Mouse (Mus musculus): Measurements from ENCODE around the gene Ociad2.
A peak's percentile ranks its signal among the peaks of the same experiment; 100 is the strongest.

The Ociad2 gene

DNA sequence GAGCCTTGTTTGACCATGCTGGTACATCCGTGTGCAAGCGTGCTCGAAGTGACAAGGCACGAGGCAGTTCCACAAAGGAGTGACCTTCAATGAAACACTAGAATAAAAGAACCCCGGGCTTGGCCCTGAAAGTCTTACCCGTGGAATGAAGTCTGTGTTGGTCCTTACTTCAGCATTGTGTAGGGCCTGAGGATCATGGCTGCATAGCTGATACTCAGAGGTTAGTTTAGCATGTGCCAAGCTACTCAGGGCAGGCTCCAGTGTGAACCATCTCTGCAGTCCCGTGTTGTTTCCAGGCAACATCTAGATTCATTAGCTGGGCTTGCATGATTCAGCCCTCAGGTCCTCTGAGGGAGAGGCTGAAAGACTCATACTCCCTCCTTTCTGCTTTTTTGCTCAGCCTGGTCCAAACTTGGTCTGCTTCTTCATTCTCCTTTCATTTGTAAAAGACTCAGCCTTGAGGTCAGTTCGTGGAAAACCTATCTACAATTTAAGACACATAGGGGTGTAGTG lies at the start of gene Ociad2:
Ociad2 (minus strand) TSS at position 306 of the 513 bp plus-strand sequence.
- DNase-seq (ENCODE audit: low read depth) = peak; percentile 75

DNA sequence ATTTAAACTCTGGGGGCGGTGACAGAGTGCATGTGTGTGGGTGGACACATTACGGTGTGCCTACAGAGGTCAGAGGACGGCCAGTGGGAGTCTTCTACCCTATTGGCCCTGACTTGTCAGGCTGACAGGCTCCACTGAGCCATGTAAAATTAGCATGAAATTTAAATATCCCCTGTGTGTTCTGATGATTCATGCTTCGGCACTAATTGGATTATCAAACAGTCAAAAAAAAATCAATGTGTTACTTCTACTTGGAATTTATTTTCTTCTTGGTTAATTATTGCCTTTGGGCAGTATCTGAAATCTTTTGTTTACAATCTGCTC lies 42.8 kb upstream of the Ociad2 start:
- no peak for DNase-seq (ENCODE audit: low read depth)

DNA sequence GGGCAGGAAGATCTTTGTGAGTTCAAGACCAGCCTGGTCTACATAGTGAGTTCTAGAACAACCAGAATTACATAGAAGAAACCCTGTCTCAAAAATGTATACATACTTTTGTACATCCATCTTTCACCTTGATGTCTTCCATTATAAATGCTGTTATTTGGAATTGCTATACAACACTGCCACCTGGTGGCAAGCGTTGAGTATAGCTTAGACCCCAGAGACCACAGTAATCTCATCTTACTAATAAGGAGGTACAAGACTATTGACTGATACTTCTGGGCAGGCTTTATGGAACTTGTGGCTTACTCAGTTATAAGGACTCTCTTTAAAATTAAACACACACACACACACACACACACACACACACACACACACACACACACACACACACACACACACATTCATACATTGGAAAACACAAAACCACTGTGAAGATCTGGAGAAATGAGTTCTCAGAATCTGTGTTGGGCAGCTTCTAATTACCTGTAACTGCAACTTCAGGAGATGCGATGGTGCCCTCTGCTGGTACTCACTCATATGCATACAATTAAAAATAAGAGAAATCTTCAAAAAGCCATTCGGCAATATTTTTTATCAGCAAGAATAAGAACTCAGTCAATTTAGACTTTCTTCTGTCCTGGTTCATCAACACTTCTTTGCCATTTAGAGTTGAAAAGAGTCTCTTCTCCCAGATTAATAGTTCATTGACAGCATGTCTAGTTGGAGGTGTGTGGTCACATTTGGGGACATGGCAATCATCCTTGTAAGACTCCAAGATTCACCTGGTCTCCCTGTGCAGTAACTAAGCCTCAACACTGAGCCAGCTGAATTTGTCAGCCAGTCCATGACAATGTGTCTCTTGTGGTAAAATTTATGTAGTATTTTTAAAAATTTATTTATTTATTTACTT lies 42.2 kb upstream of the Ociad2 start:
- peak; percentile 90 for DNase-seq (ENCODE audit: low read depth)

DNA sequence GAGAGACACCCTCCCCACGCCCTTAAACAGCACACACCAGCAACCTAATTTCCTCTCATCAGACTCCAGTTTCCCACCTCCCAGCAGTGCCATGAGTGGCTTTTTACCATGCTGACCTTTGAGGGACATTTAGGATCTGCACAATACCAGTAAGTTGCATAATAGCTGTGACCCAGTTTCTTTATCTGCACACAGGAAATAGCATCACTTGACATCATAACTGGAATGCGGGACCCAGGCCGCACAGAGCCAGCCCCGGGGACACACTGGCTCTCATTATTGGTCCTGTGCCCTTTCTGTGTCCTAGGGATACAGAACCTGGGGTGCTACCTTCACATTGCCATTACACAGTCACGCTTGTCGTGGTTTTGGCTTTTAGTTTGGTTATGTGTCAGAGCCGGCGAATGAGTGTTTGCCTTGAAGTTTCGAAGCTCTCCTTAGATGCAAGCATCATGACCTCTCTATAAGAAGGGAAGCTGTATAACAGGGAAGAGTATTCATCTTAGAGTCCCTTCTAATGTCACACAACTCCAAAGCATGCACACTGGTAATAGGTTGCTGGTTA lies 41.2 kb upstream of the Ociad2 start:
- no peak for DNase-seq (ENCODE audit: low read depth)

DNA sequence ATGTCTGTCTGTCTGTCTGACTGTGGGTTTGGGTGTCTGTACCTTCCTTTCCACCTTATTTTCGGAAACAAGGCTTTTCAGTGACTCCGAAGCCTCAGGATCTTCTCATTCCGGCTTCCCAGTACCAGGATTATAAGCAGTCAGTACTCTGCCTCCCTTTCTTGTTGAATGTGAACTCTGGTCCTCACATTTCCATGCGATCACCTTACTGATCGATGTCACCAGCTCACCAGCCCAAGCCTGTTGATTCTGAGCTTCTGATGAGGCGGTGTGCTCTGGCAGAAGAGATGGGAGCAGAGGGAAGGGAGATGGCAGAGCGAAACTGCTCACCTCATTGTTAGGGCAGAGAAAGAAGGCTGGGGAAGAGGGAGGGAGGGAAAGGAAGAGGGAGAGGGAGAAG lies 40.7 kb upstream of the Ociad2 start:
- no peak for DNase-seq (ENCODE audit: low read depth)

DNA sequence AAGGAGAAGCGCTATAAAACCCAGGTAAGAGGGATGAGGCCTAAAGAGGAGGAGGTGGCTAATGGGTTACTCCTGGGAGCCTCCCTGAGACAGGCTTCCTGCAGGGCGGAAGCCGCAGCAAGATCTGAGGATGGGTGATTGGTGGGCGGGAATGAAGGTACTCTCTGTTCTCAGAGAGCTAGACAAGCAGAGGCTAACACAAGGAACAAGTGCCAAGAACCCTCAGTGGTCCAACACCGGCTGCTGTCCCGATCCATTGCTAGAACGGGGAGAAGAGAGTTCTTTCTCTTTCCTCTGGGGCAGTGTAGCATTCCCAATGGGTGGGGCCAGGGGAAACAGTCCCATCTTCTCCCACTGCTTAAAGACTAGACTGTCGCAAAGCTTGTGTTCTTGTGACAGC lies 40.0 kb upstream of the Ociad2 start:
- DNase-seq (ENCODE audit: low read depth) = no peak

DNA sequence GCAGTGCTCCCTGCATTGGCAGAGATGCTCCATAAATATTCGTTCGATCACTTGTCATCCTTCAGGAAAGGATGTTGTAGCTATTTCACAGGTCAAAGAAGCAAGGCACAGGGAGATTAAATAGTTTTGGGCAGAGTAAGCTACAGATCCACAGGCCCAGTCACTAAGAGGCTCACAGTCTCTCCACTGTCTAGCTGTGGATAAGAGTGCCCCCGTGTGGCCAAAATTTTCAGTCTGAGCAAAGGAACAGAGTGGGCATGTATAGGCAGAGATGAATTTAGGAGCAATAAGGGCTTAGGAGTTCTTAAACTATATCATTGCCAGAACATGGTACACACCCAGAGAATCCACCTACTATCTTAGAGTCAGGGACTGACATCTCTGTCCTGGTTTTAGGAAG lies 39.1 kb upstream of the Ociad2 start:
- peak; percentile 94 for DNase-seq (ENCODE audit: low read depth)

DNA sequence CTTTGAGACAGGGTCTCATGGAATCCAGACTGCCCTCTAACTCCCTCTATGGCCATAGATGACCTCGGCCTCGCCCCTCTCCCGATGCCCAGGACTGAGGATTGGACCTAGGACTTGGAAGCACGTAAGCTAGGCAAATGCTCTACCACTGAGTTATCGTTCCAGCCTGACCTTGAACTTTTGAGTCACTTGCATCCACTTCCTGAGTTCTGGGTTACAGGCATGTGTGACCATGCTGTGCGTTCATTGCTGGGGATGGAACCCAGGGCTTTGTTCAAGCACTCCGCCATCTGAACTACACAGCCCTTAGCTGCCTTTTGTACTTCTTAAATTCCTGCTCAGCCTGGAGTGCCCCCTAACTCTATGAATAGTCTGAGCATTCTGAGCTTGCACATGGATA lies 35.7 kb upstream of the Ociad2 start:
- no peak for DNase-seq (ENCODE audit: low read depth)

DNA sequence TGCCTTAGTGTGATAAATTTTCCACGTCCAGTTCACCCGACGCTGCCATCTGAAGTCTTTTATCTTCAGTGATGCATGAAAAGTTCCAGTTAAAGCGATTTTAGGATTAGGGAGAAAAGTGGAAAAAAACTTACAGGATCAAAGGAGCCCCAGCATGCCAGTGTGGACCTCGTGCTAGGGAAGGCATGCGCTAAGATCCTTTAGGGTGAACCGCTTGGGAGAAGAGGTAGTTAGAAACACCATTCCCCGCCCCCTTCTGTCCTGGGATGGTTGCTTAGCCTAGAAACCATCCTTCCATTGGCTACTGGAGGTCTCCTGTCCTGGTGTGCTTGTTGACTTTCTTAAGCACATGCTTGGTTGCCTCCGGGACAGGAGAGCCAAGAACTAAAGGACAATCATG lies 35.2 kb upstream of the Ociad2 start:
- no peak for DNase-seq (ENCODE audit: low read depth)

DNA sequence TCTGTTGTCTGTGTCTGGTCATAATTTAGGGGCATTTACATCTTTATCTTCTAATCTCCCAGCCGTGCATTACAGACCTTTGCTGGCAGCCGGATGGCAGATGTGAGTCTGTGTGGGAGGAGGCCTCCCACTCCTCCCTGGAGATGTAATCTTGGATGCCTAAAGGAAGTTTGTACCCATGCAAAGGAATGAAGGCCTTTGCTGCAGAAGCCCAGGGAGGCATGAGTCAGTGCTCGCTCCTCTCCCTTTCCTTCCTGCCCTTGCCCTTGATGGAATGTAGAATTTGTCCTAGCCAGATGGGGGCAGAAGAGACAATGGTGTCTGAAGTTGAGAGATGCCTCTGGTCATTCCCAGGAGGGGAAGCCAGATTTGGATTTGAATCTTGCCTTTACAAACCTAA lies 32.4 kb upstream of the Ociad2 start:
- peak; percentile 67 for DNase-seq (ENCODE audit: low read depth)

DNA sequence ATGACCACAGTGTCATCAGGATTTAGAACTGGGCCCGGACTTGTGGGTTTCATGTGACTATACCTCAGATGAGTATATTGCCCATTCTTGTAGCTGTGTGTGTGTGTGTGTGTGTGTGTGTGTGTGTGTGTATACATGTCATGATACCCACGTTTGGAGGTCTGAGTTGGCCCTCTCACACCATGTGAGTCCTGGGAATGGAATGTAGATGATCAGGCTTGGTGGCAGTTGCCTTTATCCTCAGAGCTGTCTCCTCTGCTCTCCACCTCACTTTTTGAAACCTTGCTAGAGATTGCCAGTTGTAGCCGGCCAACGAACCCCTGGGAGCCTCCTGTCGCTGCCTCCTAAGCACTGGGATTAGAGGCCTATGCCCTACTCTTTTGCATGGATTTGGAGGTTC lies 31.8 kb upstream of the Ociad2 start:
- peak; percentile 21 for DNase-seq (ENCODE audit: low read depth)

DNA sequence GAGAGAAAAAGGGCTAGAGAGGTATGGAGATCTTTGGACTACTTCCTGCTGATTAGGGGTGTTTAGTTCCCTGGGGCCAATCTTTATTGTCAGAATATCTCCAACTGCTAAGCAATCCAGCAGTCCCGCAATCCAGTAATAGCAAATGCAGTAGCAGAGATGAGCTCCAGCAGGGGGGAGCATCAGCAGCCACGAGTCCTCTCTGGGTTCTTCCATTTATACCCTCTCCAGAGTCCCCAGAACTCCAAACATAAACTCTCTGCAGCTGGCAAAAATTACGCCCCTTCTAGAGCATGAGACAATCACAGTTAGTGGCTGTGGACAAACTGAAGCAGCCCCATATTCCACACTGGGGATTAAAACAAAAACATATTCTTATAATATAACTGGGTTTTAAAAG lies 28.9 kb upstream of the Ociad2 start:
- no peak for DNase-seq (ENCODE audit: low read depth)

DNA sequence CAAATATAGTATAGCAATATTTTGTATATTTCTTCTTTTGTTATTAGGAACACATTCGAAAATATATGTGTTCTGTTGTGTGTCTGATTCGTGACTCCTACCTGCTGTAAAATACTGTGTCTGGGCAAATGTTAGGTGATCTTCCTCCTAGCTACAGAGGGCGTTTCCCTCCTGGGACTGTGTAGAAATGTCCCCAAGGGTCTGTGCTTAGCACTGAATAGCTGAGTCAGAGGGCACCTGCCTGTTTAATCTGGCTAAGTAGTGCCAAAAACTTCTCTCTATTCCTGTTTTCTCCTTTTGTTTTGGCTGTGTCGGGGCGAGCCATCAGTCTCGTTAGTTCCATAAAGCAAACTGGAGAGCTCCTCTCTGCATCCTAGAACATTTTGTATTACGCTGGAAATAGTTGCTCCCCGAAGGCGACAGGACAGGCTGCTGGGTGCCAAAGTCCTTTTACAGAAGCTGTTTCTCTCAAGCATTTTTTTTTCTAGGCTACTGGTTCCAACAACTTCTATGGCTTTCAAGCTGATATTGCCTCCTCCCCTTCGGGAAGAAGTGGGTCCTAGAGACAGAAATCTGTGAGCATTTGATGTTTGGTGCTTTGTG lies 28.1 kb upstream of the Ociad2 start:
- no peak for DNase-seq (ENCODE audit: low read depth)

DNA sequence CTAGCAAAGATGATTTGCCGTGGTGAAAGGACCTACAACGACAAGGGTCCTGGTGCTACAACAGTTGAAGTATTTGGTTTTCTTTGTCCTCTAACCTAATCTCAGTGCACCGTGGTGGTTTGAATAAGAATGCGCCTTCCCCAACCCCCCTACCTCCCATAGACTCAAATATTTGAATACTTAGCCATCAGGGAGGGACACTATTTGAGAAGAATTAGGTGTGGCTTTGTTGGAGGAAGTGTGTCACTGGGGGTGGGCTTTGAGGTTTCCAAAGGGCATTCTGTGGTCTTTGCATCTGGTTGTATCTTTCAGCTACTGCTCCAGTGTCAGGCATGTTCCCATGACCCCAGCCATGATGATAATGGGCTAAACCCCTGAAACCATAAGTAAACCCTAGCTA lies 27.1 kb upstream of the Ociad2 start:
- DNase-seq (ENCODE audit: low read depth) = no peak

DNA sequence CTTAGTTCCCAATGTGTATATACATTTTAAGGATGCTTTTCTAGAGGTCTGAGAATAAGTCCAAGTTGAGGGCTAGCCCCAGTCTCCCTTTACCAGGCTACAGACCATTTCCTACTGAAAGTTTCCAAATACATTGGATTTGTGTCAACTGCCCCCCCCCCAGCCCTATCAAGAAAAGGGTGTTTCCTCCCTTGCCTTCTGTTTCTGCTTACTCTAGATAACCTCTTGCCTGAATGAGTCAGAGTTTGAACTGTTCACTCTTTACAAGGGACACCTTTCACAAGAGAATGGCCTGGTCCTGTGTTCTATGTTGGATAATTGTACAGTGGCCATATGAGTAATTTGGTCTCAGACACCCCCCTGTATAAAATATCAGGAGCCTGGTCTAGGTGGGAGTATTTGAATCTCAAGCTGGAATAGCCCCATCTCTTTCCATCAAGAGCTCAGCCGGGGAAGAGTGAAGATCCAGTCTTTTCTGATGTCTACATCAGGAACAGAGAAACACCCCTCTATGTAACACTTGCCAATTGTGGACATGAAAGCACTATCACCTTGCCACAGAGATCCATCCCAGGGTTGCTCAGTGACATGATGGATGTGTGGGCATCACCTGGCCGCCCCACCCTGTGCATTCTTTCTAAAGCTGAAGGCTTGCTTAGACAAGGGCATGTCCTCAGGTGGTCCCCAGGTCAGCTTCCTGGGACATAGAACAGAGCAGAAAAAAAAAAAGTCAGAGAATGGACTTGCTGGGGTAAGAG lies 23.5 kb upstream of the Ociad2 start:
- peak; percentile 27 for DNase-seq (ENCODE audit: low read depth)

DNA sequence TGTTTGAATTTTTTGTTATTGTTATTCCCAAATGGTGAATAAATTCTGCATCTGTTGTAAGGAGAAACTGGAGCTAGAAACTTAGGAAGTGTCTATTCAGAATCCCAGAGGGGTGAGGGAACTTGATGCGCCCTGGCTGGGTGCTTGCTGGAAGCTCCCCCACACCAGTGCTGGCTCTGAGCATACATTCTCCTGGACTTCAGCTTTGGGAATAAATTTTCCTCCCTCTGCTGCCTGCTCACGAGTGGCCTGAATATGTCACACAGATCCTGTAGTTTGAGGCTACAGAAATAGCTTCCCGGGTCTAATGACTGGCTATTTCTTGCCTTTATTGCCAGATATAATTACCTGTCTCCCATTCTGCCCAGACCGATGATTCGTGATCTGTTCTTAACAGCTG lies 22.0 kb upstream of the Ociad2 start:
- DNase-seq (ENCODE audit: low read depth) = no peak

DNA sequence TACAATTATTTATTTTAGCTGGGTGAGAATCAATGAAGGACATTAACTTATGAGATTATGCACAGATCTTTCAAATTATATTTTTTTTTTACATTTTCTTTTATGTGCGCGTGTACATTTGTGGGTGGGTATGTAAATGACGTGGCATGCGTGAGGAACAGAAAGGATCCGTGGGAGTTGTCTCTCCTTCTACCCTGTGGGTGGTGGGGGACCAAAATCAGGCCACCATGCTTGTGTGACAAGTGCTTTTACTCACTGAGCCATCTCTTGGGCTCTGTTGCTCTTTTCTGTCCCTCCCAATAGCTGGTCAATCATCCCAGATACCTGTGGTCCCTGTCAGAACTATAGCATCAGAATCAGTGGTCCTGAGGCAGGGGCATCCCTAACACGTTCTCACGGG lies 21.5 kb upstream of the Ociad2 start:
- DNase-seq (ENCODE audit: low read depth) = no peak

DNA sequence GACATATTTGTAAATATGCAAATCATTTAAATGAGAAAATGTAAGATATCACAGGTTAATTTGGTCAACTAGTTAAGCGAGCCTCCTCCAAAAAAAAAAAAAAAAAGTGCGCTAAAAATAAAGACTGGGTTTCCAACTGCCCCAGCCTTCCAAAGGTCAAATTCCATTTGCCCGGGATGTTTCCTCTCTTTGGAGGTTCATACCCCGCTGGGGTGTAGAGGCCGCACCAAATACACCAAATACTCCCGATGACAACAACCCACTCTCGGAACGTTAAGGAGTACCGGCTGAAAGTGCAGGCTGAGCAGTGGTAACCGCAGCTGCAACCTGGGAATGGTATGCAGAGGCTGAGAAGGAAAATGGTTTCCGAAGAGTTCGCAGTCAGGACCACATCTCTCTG lies 19.4 kb upstream of the Ociad2 start:
- no peak for DNase-seq (ENCODE audit: low read depth)

DNA sequence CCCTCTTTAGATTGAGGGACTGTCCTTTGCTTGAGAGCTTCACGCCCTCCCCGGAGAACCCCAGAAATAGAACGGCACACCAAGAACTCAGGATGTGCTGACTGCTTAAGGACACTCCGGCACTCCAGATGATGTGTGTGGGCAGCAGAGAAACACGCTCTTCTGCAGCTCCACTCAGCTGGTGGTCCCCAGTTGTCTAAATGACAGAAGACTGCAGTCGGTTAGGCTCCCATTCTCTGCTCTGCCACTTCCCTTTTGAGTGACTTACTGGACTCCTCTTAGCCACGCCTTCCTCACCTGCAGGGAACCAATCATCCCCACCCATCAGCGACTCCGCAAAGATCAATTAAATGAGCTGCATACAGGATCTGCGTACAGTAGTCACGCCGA lies 18.9 kb upstream of the Ociad2 start:
- no peak for DNase-seq (ENCODE audit: low read depth)

DNA sequence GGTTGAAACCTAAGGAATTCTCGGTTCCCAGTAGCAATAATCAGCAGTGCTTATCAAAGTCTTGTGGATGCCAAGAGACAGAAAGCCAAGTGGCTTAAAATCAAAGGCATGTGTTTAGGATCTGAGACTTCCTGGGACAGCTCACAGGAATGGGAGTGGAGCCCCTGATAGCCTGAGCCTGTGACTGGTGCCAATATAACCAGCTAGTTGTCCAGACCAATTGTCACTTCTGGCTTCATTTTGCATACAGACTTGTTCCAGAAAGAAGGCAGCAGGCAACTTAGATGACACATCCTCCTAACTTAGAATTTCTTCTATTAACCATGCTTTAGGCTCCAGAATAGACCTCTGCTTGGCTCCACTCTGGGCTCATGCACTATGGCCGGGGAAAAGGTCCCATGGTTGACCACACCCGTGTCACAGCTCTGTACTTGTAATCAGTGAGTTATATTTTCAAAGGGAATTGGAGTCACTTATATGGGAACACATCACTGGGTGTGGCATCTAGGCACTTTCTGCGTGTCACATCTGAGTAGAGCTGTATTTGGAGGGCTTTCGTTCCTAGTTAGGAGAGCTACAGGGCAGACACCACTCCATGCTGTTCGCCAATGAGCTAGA lies 18.4 kb upstream of the Ociad2 start:
- DNase-seq (ENCODE audit: low read depth) = no peak

DNA sequence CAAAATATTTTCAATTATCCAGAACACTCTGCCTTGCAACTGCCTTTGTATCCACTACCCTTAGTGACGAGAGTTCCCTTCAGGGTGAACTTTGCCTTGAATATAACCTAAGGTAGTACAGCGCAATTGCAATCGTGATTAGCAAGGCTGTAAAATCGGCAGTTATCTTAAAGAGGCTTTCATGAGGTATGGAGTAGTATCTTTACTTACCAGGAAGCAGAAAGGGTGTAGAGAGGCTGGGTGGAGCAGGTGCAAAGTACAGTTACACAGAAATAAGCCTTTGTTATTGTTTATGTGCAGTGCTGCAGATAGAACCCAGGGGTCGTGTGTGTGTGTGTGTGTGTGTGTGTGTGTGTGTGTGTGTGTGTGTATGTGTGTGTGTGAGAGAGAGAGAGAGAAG lies 14.6 kb upstream of the Ociad2 start:
- DNase-seq (ENCODE audit: low read depth) = no peak

DNA sequence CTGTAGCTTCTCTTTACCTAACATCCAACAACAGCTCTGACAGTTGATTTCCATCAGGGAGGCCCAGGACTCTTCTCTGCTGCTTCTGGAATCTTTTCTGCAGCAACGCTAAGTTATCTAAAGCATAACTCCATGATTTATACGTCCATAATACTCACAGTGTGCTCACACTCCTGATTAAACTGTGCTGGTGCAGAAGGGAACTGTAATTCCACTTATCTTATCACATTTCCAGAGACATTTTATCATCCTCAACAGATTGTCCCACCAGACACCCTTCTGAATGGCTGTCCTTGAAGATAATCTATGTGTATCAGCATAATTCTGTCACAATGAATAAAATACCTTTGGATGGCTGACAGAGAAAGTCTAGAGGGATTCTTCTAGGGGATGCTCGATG lies 13.2 kb upstream of the Ociad2 start:
- no peak for DNase-seq (ENCODE audit: low read depth)

All from NIH3T3 (cell line).